Mouse (Mus musculus) heart, postnatal 25 days (tissue): ENCODE results near the gene Krt27. TPM values are rescaled to one million over a fixed set of nuclear protein-coding genes. Genes with fewer than 3 reads are reported as not detected.

Experiments
- DNase-seq: peaks from one replicate; pipeline ENCODE4 v3.0.0; 2022; ENCODE audit warnings: low spot score
- intact Hi-C: fragments of 180-260 bp; cut with DNase I; formaldehyde crosslinking; loops from one replicate; pipeline ENCODE4 v1.15.1; 2025
- total RNA-seq, 2 experiments: library from RNA; stranded (reverse); gene quantifications; 2 replicates each; pipeline ENCODE4 v1.2.3; 2021

The Krt27 gene
- total RNA-seq, 2 experiments from 2014 or later = not detected

GRCm38 (mm10) chr11:99337866-99338265 is 13.0 kb downstream of the Krt27 start, which contains the start of gene Krt26:
Gene Krt26 (minus strand): TSS chr11:99337966.
- intact Hi-C loops = no loop called here
- no peak for DNase-seq

GRCm38 (mm10) chr11:99333426-99333825 is 17.5 kb downstream of the Krt27 start:
- DNase-seq = no peak
- intact Hi-C loops = no loop called here

- DNase-seq = no peak
- intact Hi-C loops = no loop called here
These were observed 21.2 kb downstream of the Krt27 start for GRCm38 (mm10) chr11:99329655-99330054.

GRCm38 (mm10) chr11:99322851-99323250 is 28.1 kb downstream of the Krt27 start, which contains the start of gene Krt25:
Gene Krt25 (minus strand): TSS chr11:99322951.
- no peak for DNase-seq
- intact Hi-C loops = no loop called here

DNA sequence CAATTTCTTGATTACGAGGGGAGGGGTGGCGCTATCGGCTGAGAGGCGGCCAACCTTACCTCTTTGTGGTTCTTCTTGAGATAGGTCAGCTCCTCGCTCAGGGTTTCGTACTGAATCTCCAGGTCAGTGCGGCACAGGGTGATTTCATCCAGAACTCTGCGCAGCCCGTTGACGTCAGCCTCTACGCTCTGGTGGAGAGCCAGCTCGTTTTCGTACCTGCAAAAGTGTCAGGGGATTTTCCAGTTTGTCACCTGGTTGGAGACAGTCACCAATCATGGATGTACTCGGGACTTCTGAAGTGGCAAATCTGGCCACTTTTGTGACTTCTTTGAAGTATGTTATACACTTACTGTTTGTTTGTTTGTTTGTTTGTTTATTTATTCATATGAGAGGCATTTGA is 29.8 kb downstream of the Krt27 start:
- intact Hi-C loops = no loop called here
- DNase-seq = no peak

GRCm38 (mm10) chr11:99319127-99319526 is 31.8 kb downstream of the Krt27 start:
- DNase-seq = no peak
- intact Hi-C loops = no loop called here

GRCm38 (mm10) chr11:99316543-99316942 is 34.4 kb downstream of the Krt27 start:
- intact Hi-C loops = no loop called here
- no peak for DNase-seq

DNA sequence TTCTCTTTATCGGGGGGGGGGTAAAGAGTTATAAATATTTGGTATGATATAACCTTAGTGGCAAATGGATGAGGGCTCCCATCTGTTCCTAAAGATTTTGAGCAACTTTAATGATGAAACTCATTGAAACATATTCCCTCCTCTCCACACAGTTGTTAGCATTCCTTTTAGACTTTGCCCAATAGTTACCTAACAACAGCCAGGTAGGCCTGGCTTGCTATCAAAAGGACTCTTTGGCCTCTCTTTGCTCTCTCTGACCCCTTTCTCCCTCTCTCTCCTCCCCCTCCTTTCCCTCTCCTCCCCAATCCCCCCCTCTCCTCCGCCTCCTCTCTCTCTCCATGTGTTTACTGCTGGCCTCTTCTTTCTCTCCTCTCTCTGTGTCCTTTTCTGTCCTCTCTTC is 36.3 kb downstream of the Krt27 start:
- intact Hi-C loops = no loop called here
- no peak for DNase-seq

DNA sequence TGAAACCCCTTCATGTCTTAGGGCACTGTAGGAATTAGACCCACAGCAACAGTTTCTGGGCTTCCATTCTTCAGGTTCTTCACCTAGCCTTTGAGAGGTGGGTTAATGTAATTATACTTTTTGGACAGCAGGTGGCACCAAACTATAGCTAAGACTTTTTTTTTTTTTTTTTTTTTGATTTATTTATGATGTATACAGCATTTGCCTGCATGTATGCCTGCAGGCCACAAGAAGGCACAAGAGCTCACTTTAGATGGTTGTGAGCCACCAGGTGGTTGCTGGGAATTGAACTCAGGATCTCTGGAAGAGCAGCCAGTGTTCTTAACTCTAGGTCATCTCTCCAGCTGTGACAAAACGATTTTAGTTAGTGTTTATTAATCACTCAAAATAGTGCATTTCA is 40.0 kb downstream of the Krt27 start:
- intact Hi-C loops = loop anchor here (2.0 kb wide), 1 partner anchor 54 kb away; no protein-coding TSS in a partner anchor
- no peak for DNase-seq

DNA sequence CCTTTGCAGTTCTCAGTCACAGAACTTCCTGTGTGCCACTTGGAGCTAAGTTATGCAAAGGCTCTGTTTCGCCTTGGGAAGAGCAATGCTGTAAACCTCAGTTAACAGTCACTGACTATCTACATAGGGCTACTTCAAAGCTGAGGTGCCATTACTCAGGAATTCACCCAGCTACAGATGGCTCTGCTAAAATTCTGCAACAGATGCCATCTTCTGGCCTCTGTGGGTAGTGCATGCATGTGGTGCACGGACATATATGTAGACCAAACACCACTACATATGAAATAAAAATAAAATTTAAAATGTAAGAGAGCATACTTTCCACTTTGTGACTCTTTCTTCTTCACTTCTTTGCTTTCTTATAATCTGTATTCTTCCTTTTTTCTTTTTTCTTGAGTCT is 43.3 kb downstream of the Krt27 start:
- no peak for DNase-seq

More for the DNA sequence above, 43.3 kb downstream of the Krt27 start:
- intact Hi-C loops = loop anchor here (1.0 kb wide), 1 partner anchor 118 kb away; no protein-coding TSS in a partner anchor

Other genes with a start within 250 kb of the Krt27 start
- under 1 TPM; 0.29 to 0.64 TPM for gene Ccr7, start 196.0 kb downstream of the Krt27 start, total RNA-seq
- gene Smarce1, start 120.1 kb downstream of the Krt27 start, total RNA-seq = 10 to 100 TPM; 46.0 to 51.8 TPM
- gene Krt222, start 107.0 kb downstream of the Krt27 start, total RNA-seq = 10 to 100 TPM; 32.6 to 39.1 TPM
- gene Krt24, start 65.8 kb downstream of the Krt27 start, total RNA-seq = not detected
- gene Krt25, start 28.2 kb downstream of the Krt27 start, total RNA-seq = not detected
- gene Krt26, start 13.1 kb downstream of the Krt27 start, total RNA-seq = not detected
- gene Krt28, start 23.8 kb upstream of the Krt27 start, total RNA-seq = not detected
- gene Krt10, start 38.3 kb upstream of the Krt27 start, total RNA-seq = 1 to 10 TPM; 5.3 to 5.5 TPM
- gene Krt12, start 71.2 kb upstream of the Krt27 start, total RNA-seq = not detected
- gene Krt20, start 87.0 kb upstream of the Krt27 start, total RNA-seq = not detected
- not detected for gene Krt23, start 142.0 kb upstream of the Krt27 start, total RNA-seq
- not detected for gene Krt39, start 170.2 kb upstream of the Krt27 start, total RNA-seq
- gene Krt40, start 192.1 kb upstream of the Krt27 start, total RNA-seq = not detected
- gene Krtap3-3, start 199.8 kb upstream of the Krt27 start, total RNA-seq = not detected
- not detected for gene Krtap3-2, start 205.7 kb upstream of the Krt27 start, total RNA-seq
- not detected for gene Gm11939, start 208.4 kb upstream of the Krt27 start, total RNA-seq
- gene Krtap3-1, start 215.5 kb upstream of the Krt27 start, total RNA-seq = not detected
- not detected for gene Krtap1-5, start 229.9 kb upstream of the Krt27 start, total RNA-seq
- gene Krtap1-4, start 232.6 kb upstream of the Krt27 start, total RNA-seq = not detected
- not detected for gene Krtap1-3, start 240.2 kb upstream of the Krt27 start, total RNA-seq
- not detected for gene Krtap9-3, start 247.0 kb upstream of the Krt27 start, total RNA-seq